Mouse (Mus musculus): ENCODE data around the gene Aox1.
"Not testable (repeated sequence)": the region's sequence is repeated elsewhere in the genome, so short reads cannot be mapped to it uniquely, and the experiment has no call there.

Aox1 gene

DNA sequence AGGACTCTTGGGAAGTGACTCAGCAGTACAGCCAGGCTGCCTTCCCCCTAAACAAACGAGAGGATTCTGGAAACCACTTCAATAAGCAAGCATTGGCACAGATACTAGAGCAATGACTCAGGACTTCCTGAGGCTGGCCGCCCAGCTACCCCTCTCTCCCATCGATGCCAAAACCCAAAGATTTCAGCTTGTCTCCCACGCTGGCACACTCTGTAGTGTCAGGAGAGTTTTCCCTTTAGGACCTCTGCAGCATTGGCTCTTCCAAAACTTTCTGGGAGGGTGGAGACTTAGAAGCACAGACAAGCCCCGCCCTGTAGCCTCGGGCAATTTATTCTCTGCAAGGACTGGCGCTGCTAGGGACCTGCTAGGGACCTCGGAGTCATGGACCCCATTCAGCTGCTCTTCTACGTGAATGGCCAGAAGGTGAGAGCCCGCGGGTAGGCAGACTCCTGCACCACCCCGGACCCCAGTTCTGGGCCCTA, at the start of gene Aox1:
TSS of gene Aox1 (plus strand) at position 296 of the 482 bp plus-strand sequence.
- DNase-seq: peak; percentile 14

DNA sequence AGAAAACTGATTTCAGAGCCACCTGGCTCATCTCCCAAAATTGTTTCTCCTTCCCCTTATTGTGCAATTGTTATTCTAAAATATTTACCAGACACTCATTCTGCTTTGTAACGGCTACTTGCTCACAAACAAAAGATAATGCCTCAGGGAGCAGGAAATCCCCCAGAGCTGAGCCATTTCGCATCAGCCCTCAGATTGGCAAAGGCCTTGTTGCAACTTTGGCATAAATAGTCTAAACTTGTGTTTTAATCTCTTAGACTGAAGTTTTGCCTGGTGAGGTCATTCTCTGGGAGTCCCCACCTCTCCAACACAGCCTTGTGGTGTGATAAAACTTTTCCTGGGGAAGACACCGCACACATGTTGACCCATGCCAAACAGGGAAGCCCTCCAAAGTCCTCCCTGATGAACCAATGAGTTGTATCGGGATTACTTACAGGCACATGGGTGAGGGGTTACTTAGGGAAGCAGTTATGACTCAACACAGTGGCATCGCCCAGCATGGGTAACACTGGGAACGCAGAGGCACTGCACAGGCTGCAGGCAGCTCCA, 40.6 kb upstream of the Aox1 start:
- no peak for DNase-seq

DNA sequence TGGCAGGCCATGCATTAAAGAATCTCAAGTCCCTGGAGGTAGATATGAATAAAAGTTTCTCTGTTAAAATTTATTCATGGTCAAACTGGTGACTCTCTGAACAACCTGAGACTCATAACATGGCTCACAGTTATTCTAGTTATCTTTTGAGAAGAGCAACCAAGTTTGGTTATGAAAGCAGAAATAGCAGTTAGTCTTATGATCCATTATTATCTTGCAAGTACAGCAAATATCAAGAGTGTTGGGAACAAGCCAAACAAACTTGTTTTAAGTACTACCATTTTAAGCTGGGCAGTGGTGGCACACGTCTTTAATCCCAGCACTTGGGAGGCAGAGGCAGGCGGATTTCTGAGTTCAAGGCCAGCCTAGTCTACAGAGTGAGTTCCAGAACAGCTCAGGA, 38.5 kb upstream of the Aox1 start:
- DNase-seq: no peak

DNA sequence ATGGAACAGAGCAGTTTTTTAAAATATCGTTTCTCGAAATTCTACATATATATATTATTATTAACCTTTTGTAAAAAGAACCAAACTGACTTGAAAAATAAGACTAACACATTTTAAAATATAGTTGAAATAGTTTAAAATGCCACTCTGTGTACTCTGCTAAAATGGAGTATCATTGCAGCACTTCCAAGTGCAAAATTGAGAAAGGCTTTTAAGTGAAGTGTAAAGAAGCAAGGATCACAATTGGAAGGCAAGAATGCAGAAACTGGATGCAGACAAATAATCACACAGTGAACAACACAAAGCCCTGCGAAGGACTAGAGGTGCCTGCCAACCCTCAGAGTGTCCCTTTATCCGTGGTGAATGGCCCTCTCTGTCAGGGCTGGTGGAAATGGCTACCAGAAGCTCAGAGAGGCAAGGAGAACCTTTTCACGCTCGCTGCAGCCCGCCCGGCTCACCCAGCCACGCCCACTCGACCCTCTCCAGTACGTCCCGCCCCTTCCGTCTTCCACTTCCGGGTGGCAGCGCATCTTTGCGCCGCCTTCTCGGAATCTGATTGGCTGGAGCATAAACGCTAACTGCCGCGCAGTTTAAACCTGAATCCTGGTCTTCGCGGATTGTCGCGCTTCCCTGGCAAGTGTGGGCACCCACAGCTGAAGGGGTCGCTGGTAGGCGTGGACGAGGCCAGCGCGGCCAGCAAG, 34.1 kb upstream of the Aox1 start, which contains the start of gene Sgo2a:
TSS of gene Sgo2a (plus strand) at position 540 of the 701 bp plus-strand sequence.
- peak; percentile 95 for DNase-seq

DNA sequence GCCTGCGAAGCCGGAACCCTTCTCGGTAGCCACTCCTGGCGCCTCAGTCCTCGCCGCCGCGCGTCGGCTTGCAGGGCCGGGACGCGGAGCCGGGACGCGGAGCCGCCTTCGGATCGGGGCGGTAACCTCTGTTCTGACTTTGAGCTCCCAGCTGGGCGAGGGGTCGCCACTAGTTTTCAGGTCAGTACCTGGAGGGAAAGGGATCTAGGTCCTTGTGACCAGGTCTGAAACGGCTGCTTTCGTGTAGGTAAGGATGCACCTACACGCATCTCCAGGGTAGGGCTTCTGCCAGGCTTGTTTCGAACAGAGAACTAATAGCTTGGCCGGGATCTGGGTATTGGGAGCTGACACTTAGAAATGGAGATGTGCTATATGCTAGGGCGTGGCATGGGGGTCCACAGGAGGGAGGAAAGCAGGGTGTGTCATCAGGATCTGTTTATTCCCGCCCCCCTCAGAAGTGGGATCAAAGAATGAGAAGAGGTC, 33.6 kb upstream of the Aox1 start:
- DNase-seq: no peak

DNA sequence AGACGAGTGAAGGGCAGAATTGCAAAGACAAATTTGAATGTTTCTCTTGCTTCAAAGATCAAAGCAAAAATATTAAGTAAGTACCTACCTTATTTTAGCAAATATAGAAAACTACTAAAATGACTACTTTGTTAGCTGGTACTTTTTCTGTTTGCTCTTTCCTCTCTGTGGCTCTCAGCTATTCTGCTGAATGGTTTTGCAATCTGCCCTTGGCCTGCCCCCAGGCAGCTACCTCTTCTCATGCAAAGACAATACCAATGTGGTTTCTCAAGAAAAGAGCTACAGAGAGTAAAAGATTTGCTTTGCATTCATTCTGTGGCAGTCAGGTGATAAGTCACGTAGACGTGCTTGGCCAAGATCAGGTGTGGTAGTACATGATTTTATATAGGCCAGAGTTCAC, 31.6 kb upstream of the Aox1 start:
- no peak for DNase-seq

DNA sequence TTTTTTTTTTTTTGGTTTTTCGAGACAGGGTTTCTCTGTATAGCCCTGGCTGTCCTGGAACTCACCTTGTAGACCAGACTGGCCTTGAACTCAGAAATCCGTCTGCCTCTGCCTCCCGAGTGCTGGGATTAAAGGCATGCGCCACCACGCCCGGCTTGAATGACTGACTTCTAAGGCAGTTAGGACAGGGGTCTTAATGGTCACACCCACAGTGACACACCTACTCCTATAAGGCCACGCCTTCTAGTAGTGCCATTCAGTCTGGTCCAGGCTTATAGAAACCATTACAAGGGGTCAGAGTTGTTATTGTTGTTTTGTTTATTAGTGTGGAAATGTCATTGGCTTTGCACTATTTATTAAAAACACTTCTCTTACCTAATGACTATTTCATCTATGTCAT, 23.3 kb upstream of the Aox1 start:
- DNase-seq: not testable (repeated sequence)

DNA sequence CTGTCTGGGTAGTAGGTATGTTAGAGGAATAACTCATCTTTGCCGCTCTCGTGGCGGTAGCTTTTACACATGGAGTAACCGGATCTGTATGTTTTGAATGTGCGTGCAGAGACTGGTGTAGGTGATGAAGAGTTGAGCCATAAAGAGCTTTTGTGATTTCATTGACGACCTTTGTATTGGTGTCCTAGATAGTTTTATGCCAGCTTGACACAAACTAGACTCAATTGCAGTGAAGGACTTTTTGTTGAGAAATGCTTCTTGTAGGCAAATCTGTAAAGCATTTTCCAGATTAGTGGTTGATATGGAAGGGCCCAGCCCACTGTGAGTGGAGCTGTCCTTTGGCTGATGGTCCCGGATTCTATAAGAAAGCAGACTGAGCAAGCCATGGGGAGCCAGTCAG, 10.9 kb upstream of the Aox1 start, which contains the start of gene Kctd18:
TSS of gene Kctd18 (minus strand) at position 101 of the 400 bp plus-strand sequence.
- no peak for DNase-seq

DNA sequence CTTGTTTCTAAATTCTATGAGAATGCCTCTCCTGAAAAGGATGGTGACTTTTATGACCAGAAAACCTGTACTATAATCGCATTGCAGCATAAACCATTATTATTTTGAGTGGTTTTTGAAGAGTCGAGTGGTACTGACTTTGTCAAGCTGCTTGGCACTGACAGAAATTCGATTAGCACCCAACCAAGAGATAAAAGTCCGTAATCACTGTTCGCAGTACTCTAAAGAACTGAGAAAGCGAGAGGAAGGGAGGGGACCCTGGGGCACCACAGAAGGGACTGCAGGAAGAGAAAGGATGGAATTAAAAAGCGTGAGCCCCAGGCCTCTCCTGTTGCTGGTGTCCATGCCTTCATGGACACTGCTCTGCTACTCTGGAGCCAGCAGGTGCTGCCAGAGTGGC, 2.0 kb upstream of the Aox1 start:
- DNase-seq: no peak

DNA sequence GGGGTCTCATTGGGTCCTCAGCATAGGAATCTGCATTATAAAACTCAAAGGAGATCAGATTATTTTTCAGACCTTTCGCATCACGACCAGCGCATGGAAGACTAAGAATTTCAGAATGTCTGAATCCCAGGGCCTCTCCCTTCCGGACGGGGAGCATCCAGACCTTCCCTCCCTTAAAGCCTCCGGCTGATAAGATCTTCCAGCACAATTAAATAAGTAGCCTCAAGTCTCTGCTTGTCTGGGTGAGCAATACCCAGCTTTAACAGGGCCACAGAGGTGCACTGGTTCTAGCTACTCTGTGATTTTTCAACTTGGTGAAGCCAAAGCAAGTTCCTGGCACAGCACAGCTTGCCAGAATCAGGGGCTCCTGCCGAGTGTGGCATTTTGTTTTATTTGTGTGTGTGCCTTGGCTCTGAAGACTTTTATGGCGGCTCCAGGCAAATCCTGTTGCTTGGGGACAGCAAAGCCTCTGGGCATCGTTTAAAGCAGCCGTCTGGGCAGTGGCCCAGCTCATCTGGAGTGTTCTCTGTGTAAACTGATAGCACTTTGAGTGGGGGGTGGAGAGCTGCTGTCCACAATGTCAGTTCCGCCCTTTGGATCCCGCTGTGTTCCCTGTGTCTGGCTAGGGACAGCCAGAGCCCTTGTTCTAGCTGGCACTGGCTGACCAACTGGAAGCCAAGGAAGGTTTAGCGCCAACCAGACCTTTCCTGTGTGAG, 583 bp downstream of the Aox1 start:
- DNase-seq: no peak

DNA sequence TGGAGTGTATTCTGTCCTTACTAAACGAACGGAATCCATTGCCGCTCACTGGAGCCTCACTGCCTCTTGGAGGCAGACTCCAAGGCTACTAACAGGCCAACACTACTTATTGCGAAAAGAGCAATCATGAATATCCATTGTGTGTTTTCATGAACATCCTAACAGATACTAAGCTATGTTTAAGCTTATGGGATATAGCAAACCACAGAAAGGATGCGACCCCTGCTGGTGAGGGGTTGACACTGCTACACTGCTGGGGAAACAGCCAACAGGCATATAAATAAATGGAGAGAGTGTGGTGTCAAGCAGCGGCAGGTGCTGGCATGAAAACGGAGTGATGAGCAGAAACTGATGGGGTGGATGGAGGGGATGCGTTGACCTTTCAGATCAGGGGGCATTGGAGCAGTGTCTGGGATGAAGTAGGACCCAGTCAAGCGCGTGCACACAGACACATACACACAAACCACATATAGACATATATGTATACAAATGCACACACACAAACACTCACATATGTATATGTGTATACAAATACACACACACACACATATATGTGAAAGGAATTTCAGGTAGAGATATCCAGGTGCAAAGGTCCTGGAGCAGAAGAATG, 1.5 kb downstream of the Aox1 start:
- peak; percentile 75 for DNase-seq

DNA sequence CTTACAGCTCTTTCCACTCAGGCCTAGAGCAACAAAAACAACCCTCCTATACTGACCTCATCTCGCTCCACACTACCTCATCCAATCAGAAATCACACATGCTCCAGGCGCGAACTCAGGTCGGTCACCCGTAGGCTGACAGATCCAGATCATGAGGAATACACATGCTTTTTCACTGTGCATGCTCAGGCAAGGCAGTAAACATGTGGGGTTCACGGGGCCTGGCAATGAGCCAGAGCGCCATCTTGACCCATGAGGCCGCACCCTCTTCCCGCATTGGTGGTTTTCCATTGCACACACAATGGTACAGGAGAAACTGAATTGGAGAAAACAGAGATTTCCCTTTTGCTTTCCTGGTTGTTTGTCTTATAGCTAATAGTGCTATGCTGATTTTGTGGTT, 7.6 kb downstream of the Aox1 start:
- not testable (repeated sequence) for DNase-seq

DNA sequence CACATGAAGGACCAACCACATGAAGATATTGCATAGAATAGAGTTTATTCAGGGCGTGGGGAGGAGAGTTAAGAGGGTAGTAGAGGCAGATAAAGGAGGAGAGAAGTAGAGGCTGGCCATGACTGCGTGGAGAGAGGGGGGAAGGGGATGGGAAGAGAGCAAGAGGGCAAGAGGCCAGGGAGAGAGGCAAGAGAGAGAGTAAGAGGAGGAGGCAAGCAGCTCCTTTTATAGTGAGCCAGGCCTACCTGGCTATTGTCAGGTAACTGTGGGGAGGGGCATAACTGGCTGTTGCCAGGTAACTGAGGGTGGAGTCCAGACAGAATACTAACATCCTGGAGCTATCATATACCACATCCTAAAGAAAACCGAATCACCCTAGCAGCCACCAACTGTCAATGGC, 15.3 kb downstream of the Aox1 start:
- no peak for DNase-seq

DNA sequence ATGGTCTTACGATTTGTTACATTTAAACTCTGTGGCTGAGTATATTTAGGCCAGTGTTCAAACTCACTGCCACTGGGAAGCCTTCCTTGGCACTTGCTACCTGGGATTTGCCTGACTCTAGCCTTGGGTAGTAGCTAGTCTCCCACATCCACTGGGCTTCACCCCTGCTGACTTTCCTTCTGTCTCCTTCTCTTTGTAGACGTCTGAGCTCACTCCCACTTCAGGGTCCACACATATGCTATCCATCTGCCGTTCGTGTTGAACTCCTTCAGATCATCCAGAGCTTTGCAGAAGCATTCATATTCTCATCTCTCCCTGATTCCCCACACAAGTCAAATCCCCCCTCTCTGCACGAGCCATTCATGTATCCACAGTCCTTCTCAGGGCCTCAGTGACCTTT, 15.8 kb downstream of the Aox1 start:
- no peak for DNase-seq

DNA sequence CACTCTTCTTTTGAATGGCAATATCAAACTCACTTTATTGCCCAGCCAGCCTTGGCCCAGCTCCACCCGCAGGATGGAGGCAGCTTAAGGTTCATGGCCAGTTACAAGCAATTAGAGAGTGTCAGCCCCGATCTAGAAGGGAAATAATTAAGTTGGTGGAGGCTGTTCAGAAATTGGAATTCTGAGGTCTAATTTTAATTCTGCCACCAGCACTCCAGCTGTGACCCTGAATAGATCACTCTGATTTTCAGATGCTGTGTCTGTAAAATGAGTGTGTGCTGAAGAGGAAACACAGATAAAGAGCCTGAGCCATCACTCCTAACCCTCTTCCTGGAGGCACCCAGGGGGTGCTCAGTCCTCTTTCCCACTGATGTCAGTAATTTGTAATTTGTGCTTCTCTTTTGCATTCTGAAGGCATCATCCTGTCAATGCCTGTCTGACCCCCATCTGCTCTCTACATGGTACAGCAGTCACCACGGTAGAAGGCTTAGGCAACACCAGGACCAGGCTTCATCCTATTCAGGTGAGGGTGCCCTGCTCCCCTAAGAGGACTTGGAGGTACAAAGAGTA, 17.1 kb downstream of the Aox1 start:
- no peak for DNase-seq

DNA sequence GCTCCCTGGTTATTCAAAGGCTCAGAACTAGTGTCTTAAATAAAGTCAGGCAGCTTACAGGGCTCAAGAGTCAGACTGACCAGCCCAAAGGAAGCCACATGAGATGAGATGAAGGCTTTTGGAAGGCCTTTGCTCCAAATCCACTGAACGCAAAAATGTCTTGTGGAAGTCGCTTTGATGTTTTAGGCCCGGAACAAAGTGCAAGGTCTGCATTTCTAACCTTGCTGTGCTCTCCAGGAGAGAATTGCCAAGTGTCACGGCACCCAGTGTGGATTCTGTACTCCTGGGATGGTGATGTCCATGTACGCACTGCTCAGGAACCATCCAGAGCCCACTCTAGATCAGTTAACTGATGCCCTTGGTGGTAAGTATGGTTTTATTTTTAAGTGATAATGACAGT, 19.4 kb downstream of the Aox1 start:
- no peak for DNase-seq

DNA sequence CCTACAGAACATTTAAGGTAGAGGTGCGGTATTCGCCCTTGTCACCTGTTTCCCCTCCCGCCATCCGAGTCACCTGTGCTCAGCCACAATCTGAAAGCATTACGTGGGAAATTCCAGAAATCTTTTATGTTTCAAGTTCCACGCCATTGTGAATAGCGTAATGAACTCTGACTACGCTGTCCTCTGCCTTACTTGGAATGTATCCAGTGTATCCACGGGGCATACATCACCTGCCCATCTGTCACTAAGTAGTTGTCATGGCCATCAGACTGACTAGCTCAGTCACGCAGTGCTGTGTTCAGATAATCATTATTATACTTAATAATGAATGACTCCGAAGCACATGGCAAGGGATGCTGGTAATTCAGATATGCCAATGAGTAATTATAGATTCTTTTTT, 25.9 kb downstream of the Aox1 start:
- DNase-seq: no peak

DNA sequence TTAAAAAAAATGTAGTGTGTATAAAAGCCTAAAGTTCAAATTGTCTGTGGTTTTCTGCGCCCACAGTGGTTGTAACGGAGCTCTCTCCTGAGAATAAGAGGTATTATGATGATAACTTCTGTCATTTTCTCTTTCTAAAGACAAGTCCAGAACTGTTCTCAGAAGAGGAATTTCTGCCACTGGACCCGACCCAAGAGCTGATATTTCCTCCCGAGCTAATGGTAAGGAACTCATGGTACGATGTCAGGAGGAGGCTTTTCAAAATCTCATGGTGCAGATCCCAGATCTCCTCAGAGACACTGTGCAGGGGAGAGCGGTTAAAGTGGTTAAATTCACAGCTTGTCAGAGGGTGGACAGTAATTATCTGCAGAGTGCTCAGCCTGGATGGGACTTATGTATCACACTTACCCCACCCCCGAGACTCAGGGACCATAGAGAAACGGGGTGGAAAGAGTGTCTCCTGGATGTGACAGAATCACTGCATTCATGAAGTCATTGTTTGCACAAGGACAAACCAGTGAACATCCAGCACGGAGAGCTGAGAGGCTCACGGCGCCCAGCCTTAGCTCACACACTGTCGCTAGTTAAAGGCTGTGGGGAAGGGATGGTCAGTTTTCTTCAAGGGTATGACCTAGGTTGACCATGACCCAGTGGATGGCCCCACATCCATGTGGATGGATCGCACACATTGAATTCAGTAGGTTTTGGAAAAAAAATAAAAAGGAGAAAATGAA, 26.5 kb downstream of the Aox1 start:
- DNase-seq: no peak

DNA sequence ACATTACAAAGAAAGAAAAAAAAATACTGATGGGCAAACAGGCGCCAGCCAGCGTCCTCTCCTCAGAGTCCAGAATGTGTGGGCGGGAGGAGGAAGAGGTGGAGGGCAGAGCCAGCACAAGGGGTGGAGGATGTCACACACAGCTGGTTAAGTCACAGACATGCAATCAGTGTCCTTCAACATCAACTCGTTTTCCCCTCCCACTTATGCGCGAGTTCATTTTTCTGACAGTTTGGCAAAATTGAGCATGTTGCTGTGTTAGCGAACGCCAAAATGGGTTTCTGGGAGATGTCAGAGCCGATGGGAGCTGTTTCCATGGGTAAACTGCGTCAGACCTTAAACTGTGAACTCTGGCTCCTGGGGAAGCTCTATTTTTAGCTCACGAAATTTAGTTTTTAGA, 27.2 kb downstream of the Aox1 start:
- no peak for DNase-seq

DNA sequence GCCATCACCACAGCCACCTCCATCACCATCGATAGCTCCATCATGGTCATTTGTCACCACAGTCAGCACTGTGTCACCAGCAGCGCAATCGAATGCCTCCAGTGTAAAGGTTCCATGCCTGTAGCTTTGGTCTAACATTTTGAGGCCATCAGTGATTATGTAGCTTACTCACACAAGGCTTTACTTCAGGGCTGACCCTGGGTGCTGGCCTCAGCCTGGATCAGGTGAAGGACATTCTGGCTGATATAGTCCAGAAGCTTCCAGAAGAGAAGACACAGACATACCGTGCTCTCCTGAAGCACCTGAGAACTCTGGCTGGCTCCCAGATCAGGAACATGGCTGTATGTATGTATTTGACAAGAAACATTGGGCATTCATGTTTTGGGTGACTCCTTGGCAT, 29.1 kb downstream of the Aox1 start:
- no peak for DNase-seq

DNA sequence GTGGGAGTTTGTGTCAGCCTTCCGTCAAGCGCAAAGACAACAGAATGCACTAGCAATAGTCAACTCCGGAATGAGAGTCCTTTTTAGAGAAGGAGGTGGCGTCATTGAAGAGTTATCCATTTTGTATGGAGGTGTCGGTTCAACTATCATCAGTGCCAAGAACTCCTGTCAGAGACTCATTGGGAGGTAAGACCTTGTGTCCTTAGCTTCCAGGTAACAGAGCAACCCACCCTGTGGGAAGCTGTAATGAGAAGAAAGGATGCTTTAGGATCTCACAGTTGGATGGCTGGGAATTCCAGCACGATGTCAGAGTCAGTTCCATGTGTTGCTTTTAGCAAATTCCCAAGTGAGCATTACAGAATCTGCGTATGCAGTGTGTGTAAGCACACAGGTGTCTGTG, 32.4 kb downstream of the Aox1 start:
- no peak for DNase-seq

DNA sequence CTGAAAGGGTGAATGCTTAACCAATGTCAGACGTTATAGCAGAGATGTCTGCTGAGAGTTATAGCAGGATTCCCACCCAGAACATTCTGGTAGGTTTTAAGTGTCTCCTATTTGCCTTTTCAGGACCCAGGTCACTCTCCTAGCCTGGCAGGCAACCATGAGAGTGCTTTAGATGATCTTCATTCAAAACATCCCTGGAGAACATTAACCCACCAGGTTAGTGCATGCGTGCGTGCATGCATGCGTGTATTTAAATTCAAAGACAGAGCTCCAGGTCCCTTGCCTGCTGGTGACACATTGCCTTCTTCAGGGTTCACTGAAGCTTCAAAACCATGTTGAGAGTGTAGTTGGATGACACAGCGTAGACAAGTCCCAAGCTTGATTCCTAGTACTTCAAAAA, 35.4 kb downstream of the Aox1 start:
- DNase-seq: no peak
